17 mouse cellular contexts compared by ENCODE assay signal in the genomic region with DNA sequence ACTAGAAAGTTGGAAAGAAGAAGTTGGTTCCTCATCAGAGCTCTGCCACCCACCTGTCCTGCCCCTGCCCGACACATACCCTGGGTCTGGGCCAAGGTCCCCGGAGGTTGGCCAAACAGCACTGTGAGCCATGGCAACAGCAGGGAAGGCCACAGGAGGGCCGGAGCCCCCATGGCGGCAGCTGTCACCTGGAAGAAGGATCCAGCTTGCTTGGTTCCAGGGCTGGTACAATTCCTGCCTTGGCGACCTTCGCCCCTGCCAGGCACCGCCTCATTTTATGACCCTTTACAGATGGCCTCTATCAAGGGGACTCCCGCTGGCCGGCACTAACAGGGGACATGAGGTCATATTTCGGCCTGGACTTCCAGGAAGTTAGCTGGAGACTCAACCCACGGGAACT. TPM values are rescaled to one million over a fixed set of nuclear protein-coding genes. Genes with fewer than 3 reads are reported as not detected.
A peak's percentile ranks its signal among the peaks of the same experiment; 100 is the strongest.
DNase-seq lines count a peak whose midpoint lies in the region; TF ChIP-seq lines count a peak whose summit lies in the region.
"Had no signal": no experiment of that assay in that cellular context is flagged by ENCODE, and none has a peak within 500 bp of the region (broad histone marks: within the 10 kb centered on the region; RNA-seq: fewer than 3 reads in every experiment).

A gene (minus strand): TSS at position 241 of the 400 bp plus-strand sequence.

- no peak for TF ChIP-seq CTCF in kidney, adult 2 months (conservative IDR thresholded peaks at IDR 0.05; ENCODE audit: insufficient read depth, insufficient read length, low read depth, low read length)

- peaks cover 17% of the 10 kb centered on the region for H3K4me1 ChIP-seq in kidney, adult 2 months (ENCODE audit: control insufficient read depth, insufficient read depth, low read length)

- peak; percentile 51 for DNase-seq in adrenal gland, adult 2 months
- no peak for DNase-seq in adrenal gland, postnatal 4 days (ENCODE audit: low spot score in 2 of 2)
- peak; percentile 82 for DNase-seq in A20 (ENCODE audit: low read depth, low spot score)
- DNase-seq in kidney, adult 2 months: peak; percentile 91
- DNase-seq in large intestine, adult 2 months (ENCODE audit: low read depth, low spot score): peak; percentile 87
- no peak for DNase-seq in retina, embryonic 14.5 days (ENCODE audit: low spot score)
- DNase-seq in layer of hippocampus, postnatal 36 days: no peak
- DNase-seq in ovary, postnatal 10 days (ENCODE audit: low spot score): no peak
- DNase-seq: retina, postnatal 1 day had no signal

- peak within 1 kb of the TSS; percentile 56 for H3K4me3 ChIP-seq in kidney, adult 2 months (ENCODE audit: insufficient read depth, low read depth, low read length)
- H3K4me3 ChIP-seq: hindbrain, embryonic 12.5 days; limb, embryonic 12.5 days; lung, embryonic 15.5 days; myocyte had no signal

- no peaks in the 10 kb centered on the region for H3K27me3 ChIP-seq in kidney, adult 2 months (replicated peaks; ENCODE audit: control insufficient read depth, insufficient read depth, low read length)

- 29% methylated on average over 11 of the region's 11 CpGs for WGBS in kidney, adult 2 months
- 17% methylated on average over 11 of the region's 11 CpGs for WGBS in large intestine, adult 2 months

- no peak for TF ChIP-seq POLR2A in kidney, adult 2 months (IDR thresholded peaks at IDR 0.05; ENCODE audit: low read depth, low read length)

- H3K27ac ChIP-seq in kidney, adult 2 months (ENCODE audit: insufficient read depth, low read depth, low read length): peak within 1 kb of the TSS; percentile 66
- H3K27ac ChIP-seq: hindbrain, embryonic 12.5 days; limb, embryonic 12.5 days; lung, embryonic 15.5 days had no signal

- H3K36me3 ChIP-seq in kidney, adult 2 months (ENCODE audit: control insufficient read depth, insufficient read depth, low read length): no peaks in the 10 kb centered on the region
- H3K36me3 ChIP-seq: hindbrain, embryonic 12.5 days; limb, embryonic 12.5 days; lung, embryonic 15.5 days had no signal

RNA-seq across cellular contexts. Expression of the gene that starts here (rescaled TPM):
- total RNA-seq in adrenal gland, adult 2 months (2021): 10 to 100 TPM in 1 of 2 experiments, 1 to 10 TPM in 1; 1.9 to 17.1 TPM
- 9.0 and 18.5 TPM in 2 replicates for polyA plus RNA-seq in adrenal gland, adult 2 months (2012; rRNA removed)
- total RNA-seq in adrenal gland, postnatal 4 days (2021): 10 to 100 TPM in 1 of 2 experiments, 1 to 10 TPM in 1; 9.4 to 15.5 TPM
- 129 and 145 TPM in 2 replicates for polyA plus RNA-seq in kidney, adult 2 months (2012; rRNA removed)
- 611 and 677 TPM in 2 replicates for polyA plus RNA-seq in large intestine, adult 2 months (2012; rRNA removed)
- total RNA-seq in layer of hippocampus, postnatal 36 days (2021): not detected
- total RNA-seq: layer of hippocampus, postnatal 25 days; MEL had no signal
- polyA plus RNA-seq: heart, embryonic 11.5 days; hindbrain, embryonic 12.5 days; limb, embryonic 12.5 days; lung, embryonic 15.5 days; urinary bladder, adult 2 months had no signal

Comparison
In these comparisons a context has a peak if more than half of its experiments do, and no peak if none do; other contexts are left out.
1. DNase-seq: peak in adrenal gland, adult 2 months (single experiment), A20 (single experiment), kidney, adult 2 months (single experiment) and large intestine, adult 2 months (single experiment); none in adrenal gland, postnatal 4 days (0 of 2), retina, embryonic 14.5 days (single experiment), layer of hippocampus, postnatal 36 days (0 of 2) and ovary, postnatal 10 days (single experiment).